Mouse (Mus musculus) T-helper 1 cell (primary cell): ENCODE measurements around the gene Pepd.
"Not testable (repeated sequence)": the region's sequence is repeated elsewhere in the genome, so short reads cannot be mapped to it uniquely, and the experiment has no call there.

Experiments used
- in situ Hi-C: fragments of 300-600 bp; cut with MboI, MseI; formaldehyde crosslinking; loops from one replicate; pipeline ENCODE4 v1.15.1; 2025; ENCODE audit warnings: high pct_unique_total_duplicates

The Pepd gene

DNA sequence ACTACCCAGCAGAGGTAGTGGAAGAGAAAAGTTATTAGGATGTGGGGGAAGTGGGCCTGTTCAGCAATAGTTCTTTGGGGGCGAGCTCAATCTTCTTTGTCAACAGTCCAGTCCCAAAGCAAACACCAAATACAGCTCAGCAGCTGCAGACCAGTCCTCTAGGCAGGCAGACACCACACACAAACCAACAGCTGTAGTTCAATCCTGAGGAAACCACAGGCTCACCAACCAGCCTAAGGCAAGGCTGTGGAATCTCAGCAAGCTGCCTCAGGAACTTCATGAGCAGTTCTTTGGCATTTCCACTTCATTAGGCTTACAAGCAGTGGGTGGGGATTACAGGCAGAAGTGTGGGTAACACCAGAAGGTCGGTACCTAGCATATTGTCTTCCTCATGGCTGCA, 70.2 kb downstream of the Pepd start:
- in situ Hi-C loops, result not testable (repeated sequence)

DNA sequence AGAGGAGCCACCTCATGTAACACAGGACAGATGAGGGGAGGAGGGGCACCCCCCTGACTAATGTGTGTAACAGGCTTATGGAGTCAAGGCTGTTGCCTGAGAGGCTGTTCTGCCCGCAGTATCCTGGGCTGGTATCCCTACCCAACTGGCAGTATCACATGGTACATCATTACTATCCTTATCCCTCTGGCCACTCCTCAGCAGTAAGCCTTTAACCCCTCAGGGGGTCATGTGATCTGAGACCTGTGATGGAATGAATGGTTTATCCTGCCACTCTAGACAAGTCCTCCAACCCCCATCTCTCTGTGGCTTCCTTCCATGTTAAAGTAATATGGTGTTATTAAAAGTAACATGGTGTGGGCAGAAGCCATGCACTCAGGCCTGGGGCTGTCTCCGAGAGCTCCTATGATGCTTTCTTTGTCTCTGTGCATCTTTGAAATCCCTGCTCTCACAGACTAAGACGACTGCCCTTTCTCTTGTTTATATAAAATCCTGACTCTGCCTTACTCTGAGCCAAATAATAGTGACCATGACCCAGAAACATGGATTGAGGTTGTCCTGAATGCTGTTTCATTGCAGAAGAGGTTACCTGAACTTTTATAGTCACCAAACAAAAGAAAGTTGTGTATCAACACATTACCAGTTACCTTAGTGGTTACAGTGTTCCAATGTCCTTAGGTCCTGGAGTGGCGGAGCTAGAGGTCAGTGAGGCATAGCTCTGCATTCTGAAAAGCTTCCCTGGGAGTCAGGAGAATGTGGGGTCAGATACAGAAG, 71.7 kb downstream of the Pepd start:
- in situ Hi-C loops, result no loop called here

DNA sequence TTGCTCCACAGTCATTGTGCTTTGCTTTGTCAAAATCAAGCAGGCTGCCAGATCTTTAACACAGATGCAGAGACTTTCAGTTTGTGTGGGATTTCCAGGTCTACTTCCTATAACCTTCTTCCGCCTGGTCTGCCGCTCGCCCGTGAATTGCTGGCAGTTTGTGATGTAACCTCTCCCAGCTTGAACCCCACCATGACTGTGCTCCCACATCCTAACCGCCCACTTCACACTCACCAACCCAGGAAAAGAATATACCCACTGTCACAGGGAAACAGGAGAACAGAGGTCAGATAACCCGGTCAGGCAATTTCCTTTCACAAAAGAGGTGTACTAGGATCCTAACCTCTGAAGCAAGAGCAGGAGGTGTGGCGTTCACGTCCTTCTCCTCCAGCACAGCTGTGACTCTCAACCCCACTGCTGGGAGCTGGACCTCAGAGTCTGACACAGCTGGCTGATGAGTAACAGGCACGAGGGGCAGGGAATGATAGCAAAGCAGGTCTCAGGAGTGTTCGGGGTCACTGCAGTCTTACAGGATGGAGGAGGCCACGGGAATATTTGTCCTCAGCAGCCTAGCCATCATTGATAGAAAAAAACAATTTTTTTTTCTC, 72.5 kb downstream of the Pepd start:
- in situ Hi-C loops, result no loop called here

DNA sequence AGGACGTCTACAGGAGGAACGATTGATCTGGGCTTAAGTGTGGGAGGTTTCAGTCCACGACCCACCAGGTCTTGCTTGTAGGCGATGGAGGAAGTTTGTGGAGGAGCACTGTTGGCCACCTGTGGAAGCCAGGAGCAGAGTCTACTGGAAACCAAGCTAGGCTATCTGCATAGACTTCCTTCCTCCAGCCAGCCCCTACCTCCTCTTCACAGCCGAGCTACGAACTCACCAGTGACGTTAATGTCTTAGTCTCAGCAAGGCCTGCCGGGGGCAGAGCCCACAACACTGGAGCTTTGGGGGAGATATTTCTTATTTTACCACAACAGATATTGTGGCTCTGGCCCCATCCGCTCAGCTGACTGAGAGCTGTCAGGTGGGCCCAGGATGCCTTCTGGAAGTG, 73.0 kb downstream of the Pepd start:
- in situ Hi-C loops, result no loop called here

DNA sequence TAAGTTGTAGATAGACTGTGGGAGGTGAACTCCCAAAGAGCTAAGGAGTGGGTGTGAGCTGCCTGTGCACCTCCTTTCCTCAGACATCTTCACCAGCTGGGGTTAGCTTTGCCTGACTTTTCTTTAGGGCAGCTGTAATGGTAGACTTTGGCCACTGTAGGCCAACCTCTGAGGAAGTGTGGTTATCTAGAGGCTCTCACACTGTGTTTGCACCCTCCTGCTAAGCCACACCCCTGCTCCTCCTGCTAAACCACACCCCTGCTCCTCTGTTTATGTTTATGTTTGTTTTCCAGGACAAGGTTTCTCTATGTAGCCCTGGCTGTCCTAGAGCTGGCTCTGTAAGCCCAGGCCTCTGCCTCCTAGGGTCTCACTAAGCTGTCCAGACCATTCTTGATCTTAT, 73.5 kb downstream of the Pepd start:
- in situ Hi-C loops, result no loop called here

DNA sequence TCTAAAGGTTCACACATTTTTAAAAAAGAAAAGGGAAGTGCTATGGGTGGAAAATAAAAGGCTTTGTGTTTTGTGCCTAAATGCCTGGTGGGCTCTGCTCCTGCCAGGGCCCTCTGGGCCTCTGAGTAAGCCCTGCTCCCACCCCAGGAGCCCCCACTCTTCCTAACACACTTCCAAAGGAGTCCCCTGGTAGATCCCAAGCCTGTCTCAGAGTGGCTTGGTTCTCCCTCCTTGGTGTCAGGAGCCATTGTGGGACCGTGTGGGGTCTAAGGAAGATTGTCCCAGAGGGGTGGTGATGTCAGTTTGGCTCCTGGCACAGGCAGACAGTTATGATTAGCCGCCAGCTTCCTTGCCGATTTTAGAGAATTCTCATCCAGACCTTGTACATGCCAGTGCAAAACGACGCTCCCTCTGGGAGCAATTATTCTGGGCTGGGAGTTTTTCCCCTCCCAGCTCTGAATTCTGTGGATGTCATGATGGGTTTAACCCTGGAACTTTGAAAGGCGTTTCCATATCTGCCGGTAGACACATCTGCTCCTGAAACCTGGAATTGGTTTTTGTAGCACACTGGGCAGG, 74.5 kb downstream of the Pepd start:
- in situ Hi-C loops, result no loop called here

DNA sequence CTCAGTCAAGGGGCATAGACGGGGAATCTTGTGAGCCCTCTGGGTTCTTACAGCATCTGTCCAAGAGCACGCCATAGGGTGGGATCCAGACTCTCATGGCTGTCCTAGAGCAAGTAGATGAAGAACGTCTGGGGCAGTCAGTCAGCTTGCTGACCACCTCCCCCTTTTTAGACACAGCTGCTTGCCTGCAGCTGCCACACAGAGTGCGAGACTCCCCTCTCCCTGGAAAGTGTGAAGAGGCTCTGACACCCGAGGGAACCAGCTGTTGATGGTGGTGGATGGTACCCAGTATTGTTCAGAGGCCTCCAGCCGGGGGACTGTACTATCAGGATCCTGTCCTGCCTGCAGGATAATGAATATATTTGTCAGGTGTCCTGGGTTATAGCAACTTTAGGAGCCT, 75.1 kb downstream of the Pepd start:
- in situ Hi-C loops, result no loop called here

DNA sequence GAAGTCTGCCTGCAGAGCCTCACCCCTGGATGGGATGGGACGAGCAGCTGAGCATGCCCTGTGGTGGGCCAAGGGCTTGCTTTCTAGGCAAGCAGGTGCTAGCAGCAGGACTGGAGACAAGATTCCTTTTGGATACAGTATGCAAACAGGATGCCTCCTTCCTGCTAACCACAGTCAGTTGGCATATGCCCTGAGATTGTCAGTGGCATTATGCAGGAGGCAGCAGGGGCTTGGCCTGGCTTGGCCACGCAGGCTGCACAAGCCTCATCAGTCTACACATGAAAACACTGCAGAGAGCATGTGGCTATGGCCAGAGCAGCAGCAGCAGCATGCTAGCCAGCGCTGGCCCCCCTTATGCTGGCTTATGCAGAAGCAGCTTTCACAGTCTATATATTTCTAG, 76.3 kb downstream of the Pepd start:
- in situ Hi-C loops, result no loop called here

DNA sequence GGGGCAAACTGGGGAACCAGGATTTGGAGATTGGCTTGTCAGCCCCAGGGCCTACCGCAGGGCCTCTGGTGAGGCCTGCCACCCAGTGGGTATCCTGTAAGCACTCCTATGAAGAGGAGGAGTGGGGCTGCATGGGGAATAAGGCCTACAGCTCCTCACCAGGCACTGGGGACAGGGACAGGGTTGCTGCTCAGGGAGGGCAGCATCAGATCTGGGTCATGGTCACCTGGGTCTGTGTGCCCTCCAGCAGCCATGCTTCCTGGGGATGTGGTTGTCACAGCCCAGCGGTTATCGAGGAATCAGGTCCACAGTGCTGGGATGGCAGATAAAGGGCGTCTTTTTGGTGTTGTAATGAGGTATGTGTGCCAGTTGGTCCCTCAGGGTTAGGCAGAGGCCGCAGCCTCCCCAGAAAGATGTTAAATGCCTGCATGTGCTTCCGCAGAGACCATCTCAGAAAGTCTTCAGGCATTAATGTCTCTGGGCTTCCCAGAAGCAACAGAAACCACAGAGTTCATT, 79.6 kb downstream of the Pepd start:
- in situ Hi-C loops, result no loop called here

DNA sequence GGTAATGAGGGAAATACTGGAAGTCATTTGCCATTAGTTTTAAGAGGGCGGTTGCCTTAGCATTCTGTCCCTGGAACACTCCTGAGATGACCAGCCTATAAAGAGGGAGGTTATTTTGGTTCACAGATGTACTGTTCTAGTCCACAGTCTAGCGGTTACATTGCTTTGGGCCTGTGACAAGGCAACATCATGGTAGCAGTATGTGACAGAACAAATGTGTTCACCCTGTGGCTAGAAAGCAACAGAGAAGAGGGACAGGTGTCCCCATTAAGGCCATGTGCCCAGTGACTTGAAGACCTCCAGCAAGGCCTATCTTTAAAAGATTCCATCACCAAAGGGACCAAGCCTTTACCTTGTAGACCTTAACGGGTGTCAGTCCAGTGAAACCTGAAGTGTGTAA, 80.6 kb downstream of the Pepd start:
- in situ Hi-C loops, result no loop called here

DNA sequence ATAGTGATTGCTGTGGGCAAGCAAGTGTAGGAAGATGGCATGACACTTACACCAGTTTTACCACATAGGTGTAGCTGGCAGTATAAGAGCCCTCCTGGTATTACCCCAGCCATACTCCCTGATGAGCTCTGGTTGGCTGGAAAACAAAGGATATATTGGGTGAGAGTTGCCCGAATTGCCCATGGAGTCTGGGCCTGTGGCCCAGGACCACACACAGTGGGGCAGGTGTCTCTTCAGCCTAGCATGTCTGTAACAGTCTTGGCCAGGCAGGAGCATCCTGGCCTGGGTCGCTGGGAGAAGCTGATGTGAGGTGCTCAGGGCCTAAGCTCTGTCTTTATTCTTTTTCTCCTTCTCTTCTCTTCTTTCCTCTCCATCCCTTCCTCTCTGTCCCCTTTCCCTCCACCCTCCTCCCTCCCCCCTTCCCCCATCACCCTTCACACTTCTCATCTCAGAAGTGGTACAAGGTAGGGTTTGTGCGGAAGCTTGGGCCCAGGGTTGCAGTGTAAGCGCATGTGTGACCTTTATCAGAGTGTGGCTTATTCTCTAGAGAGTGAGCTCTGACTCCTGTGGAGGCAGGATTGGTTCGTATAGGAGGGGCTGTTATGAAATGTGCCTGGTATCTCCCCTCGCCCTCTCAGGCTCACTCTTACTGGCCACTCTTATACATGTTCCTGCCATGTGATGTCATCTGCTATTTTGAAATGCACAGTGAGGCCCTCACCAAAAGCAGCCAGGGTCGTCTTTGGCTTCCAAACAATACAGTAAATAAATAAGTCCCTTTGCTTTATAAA, 83.9 kb downstream of the Pepd start:
- in situ Hi-C loops, result no loop called here

DNA sequence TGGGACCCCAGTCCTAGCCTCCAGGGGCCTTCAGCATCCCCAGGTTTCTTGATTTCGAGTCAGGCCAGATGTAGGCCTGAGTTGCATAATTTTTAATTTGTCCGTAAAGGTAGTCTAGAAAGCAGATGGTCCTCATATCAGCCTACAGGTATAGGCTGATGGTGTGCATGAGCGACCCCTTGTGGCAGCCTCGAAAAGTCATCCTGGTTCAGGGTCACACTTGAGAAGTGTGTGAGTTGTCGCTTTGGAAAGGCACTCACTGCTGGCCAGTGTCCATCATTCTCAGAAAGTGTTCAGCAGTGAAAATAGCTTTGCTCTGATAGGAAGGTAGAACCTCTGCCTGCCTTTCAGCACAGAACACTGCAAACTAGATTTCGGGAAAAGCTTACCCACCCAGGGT, 88.7 kb downstream of the Pepd start:
- in situ Hi-C loops, result no loop called here

DNA sequence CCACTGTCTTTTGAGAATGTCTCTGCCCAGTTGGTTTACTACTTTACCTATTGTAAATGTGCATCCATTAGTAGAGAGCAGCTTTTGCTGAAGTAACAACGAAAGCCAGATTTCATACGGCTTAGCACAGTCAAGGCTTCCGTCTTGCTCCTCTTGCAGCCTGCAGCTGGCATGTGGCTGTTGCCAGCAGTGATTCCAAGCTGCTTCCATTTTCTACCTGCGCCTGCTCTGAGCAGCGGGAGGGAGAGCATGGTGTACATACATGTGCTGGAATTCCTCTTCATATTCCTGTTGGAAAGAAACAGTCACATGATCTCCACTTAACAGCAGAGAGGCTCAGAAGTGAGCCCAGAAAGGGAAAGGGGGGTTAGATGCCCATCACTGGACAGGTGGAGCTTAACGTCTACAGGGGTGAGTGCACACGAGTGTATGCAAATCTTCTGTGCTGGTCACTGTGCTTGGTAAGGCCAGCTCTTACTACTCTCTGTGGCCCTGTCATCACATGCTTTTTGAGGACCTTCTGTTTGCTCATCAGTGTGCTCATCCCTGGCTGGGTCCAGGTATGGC, 91.1 kb downstream of the Pepd start:
- in situ Hi-C loops, result no loop called here

DNA sequence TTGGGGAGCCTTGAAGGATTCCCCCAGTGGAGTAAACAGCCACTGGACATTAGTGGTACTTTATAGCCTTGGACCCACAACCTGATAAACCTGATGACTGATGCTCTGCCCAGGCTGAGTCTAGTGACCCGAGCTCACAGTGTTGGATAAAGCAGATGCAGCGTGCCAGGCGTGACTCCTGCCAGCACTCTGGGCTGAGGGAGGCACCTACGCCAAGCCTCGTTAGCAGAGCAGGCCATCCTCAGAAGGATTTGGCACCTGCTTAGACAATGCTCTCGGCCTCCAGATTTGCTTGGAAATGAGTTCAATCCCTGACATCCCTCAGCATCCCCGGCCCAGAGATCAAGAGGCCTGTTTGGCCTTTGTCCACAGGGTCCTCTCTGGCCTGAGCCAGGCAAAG, 94.5 kb downstream of the Pepd start:
- in situ Hi-C loops, result no loop called here

DNA sequence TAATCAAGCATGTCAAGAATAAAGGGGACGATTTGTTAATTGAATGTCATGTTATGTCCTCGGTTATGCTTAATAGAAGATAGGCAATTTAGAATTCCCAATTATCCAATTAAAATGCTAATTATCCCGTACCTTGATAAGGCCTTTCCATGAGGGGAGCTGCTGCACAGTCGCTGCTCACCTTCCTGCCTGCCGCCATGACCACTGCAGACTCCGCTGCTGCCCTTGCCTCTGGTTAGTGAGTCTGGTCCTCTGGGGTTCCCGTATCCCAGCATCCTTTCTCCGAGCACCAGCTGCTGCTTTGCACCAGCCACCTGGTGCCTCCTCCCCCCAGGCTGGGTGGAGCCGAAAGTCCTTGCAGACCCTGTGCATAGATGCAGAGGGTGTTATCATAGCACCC, 101.0 kb downstream of the Pepd start:
- in situ Hi-C loops, result no loop called here

DNA sequence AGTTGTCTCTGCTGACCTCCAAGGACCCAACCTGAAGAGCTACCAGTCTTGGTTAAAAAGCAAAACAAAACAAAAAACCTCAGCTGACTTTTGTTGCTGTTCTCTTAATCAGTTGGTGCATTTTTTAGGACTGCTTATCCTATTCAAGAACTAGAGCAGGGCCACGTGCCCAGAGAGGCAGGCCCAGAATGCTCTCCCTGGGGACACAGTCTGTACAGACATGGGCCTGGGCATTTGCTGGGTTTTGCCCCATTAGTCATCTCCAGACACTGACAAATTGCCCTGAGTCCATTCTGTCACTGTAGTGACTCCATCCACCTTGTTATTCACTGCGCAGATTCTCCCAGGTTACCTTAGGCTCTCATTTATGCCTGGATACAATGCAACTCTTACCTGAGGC, 103.1 kb downstream of the Pepd start:
- in situ Hi-C loops, result no loop called here

DNA sequence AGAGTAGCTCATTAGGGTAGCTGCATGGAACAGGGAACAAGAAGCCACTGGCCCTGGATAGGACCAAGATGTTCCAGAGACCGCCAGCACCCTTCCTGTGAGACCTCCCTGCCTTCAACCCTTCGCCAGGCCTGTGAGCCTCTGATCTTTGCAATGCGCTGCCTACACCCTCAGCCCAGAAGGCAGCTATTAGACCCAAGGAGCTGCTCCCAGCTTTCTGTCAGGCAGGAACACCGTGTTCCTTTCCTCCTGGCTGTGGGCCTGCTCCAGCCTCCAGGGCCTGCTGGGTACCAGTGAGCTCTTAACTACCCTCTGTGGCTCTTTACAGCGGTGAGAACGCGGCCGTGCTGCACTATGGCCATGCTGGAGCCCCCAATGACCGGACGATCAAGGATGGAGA, 109.2 kb downstream of the Pepd start:
- in situ Hi-C loops, result no loop called here

DNA sequence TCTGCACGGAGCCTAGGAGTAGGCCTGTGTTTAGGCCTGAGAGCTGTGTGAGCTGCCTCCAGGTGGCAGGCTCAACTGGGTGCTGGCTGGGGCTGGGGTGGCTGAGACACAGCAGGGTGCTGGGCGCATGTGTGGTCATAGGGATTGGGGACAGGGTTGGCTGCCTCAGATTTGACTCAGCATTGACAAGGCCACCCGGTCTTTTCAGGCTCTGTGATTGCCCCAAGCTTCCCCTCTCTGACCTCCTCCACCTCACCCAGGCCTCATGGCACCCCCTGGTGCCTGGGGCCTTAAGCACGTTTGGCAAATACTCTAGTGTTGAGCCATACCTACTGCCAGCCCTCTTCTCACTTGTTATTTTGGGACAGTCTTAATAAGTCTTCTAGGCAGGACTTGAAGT, 111.1 kb downstream of the Pepd start:
- in situ Hi-C loops, result no loop called here

DNA sequence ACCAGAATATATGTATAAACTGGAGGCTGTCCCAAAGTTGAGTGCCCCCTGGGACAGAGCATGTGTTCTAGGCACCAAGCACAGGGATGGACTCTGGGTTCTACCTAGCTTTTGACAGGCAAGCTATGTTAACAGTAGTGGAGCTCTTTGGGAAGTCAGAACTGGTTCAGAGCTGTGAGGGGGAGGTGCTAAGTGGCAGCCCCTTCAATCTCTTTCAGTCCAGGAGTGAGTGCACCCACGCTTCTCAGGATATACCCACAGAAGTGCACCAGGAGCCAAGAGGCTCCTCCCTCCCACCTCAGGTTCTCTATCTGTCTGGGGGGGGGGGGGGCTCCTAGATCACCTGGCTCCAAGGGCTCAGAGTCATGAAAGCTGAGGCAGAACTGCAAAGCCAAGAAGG, 112.2 kb downstream of the Pepd start:
- in situ Hi-C loops, result no loop called here

DNA sequence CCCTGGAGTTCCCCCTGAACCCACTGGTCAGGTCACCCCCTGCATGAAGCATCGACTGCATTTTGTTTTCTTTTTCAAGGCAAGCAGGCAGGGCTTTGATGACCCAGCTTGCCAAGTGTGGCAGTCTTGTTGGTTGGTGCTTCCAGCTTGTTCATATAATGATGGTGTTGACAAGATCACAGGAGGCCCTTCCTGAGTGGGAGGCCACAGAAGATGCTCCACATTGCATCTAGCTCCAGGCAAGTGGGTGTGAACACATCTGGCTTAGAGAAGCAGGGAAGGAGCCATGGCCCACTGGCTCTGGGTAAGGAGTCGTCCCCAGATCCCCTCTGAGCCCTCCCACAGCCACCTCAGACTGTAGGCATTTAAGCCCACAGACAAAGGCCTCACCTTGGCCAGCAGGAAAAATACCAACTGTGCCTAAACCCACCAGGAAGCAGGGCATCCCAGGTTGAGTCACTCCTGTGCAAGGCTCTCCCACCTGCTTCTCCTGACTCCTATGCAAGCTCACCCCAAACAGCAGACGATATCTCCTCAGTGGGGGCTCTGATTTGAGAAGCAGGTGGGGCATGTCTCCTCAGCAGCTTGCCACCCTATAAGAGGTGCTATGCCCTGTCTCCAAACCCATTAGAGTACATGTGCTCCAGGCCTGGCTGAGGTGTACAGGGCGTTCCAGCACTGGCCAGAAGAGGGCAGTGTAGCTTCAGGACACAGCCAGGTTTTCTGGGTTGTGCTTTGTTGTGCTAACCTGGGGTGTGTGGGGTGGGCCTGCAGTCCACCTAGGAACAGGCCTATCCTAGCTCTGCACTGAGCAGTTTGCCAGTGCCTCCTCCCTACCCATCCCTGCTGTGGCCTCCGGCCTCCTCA, 113.5 kb downstream of the Pepd start:
- in situ Hi-C loops, result no loop called here

DNA sequence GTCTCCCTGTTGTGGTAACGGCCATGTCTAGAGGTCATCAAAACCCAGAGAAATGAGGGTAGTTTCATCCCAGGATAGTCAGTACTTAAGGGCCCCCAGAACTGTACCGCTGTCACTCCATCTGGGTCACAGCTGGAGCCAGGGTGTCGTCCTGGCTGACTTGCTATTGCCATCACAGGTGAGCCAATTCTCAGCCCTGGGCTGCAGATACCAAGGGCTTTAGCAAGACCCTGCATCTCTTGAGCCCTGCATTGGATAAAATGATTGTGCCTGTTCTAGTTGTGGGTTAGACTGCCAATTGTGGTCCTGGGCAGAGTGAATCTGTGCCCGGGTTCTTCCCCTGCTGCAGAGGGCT, 114.1 kb downstream of the Pepd start:
- in situ Hi-C loops, result no loop called here
